Mouse (Mus musculus) E14TG2a.4 (cell line): Measurements from ENCODE around the gene Pros1.
A peak's percentile ranks its signal among the peaks of the same experiment; 100 is the strongest.

ENCODE experiments used
- H3K27me3 ChIP-seq: 2 replicates; pipeline ENCODE4 v1.6.1; 2014; ENCODE audit warnings: low read length, control low read depth; ENCODE audit not compliant: insufficient read depth
- H3K36me3 ChIP-seq: 2 replicates; pipeline ENCODE4 v1.6.1; 2014; ENCODE audit warnings: low read length, control low read depth; ENCODE audit not compliant: insufficient read depth
- H3K4me1 ChIP-seq: replicated peaks from 2 replicates; pipeline ENCODE4 v1.6.1; 2014; ENCODE audit warnings: low read depth, low read length, control low read depth
- H3K4me3 ChIP-seq: replicated peaks from 2 replicates; pipeline ENCODE4 v1.5.1; 2014; ENCODE audit warnings: mild to moderate bottlenecking, low read length
- H3K9me3 ChIP-seq: 2 replicates; pipeline ENCODE4 v1.6.1; 2014; ENCODE audit warnings: low read length, control low read depth
- CTCF ChIP-seq: conservative IDR thresholded peaks from 2 replicates; pipeline ENCODE4 v1.5.1; 2014; ENCODE audit warnings: low read length
- NANOG ChIP-seq: IDR thresholded peaks from 2 replicates; pipeline ENCODE4 v1.6.1; 2014; ENCODE audit warnings: borderline replicate concordance, low read length, mixed read lengths
- POU5F1 ChIP-seq: IDR thresholded peaks from 2 replicates; pipeline ENCODE4 v1.6.1; 2014; ENCODE audit warnings: low read length, borderline replicate concordance

Pros1 gene

GRCm38 (mm10) chr16:62826156-62827001, 27.7 kb upstream of the Pros1 start:
- Histone ChIP-seq H3K9me3 (peaks cover 5% of the 10 kb centered on the region; the same call in 1 of the 2 replicates), H3K27me3 (no peaks in the 10 kb centered on the region), H3K4me1 (0 out of 2 replicates have a peak, but pooled peaks cover 3% of the 10 kb centered on the region), H3K36me3 (0 out of 2 replicates have a peak, but pooled peaks cover 2% of the 10 kb centered on the region), H3K4me3 (no peak overlapping the region)
- TF ChIP-seq POU5F1, result no peak
- peak; percentile 87 for TF ChIP-seq CTCF
- no peak for TF ChIP-seq NANOG

- Histone ChIP-seq H3K36me3 (no peaks in the 10 kb centered on the region), H3K4me1 (no peaks in the 10 kb centered on the region; the same call in 1 of the 2 replicates), H3K9me3 (no peaks in the 10 kb centered on the region), H3K27me3 (no peaks in the 10 kb centered on the region), H3K4me3 (no peak overlapping the region)
- no peak for TF ChIP-seq NANOG
- no peak for TF ChIP-seq CTCF
- TF ChIP-seq POU5F1, result no peak
These were observed 22.1 kb upstream of the Pros1 start for GRCm38 (mm10) chr16:62832027-62832426.

DNA sequence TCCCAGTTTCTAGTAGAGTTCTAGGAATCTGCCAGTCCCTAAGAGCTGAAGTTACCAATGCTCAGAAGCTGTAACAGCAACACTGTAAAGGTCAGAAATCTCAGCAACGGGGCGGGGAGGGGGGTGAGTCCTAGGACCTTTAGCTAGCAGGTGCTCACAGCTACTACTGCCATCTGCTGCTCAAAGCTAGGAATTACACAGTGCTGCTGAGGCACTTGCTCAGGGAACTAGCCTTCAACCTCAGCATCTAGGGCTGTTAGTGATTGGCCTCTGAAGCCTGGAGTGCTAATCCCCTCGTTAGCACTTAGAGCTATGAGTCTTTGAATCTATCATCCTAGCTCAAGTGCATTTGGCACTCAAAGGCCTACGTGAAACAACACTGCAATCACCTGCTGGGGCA, 21.6 kb upstream of the Pros1 start:
- Histone ChIP-seq H3K4me1 (no peaks in the 10 kb centered on the region; the same call in 1 of the 2 replicates), H3K36me3 (no peaks in the 10 kb centered on the region), H3K27me3 (no peaks in the 10 kb centered on the region), H3K4me3 (no peak overlapping the region), H3K9me3 (no peaks in the 10 kb centered on the region)
- TF ChIP-seq POU5F1, result no peak
- no peak for TF ChIP-seq NANOG
- peak; percentile 97 for TF ChIP-seq CTCF

- Histone ChIP-seq H3K36me3 (no peaks in the 10 kb centered on the region), H3K27me3 (no peaks in the 10 kb centered on the region), H3K9me3 (no peaks in the 10 kb centered on the region), H3K4me3 (no peak overlapping the region), H3K4me1 (no peaks in the 10 kb centered on the region; the same call in 1 of the 2 replicates)
- TF ChIP-seq CTCF, result no peak
- TF ChIP-seq POU5F1, result no peak
- no peak for TF ChIP-seq NANOG
These were observed 19.9 kb upstream of the Pros1 start for GRCm38 (mm10) chr16:62834016-62834735.

DNA sequence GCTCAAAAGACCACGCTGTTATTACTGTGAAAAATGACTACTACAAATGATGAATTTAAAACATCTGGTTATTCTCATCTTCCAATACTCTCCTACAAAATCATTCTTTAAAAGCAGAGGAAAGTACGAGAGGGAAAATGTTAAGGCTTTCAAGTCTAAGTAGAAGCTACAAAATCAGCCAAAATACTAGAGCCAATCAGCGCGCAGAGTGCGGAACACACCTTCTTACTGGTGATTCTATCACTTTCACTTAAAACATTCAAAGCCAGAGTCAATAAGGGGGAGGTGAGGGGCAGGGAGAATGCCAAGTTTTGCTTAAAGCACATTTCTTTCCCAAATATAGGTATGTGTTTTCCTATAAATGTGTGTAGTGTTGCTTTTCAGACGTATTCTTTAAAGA, 8.8 kb upstream of the Pros1 start:
- TF ChIP-seq POU5F1 (no peak), NANOG (no peak), CTCF (no peak)
- Histone ChIP-seq H3K27me3 (peaks cover 2% of the 10 kb centered on the region; the same call in 1 of the 2 replicates), H3K9me3 (no peaks in the 10 kb centered on the region), H3K36me3 (no peaks in the 10 kb centered on the region), H3K4me1 (peaks cover 36% of the 10 kb centered on the region), H3K4me3 (no peak overlapping the region)

GRCm38 (mm10) chr16:62846498-62847312, 7.4 kb upstream of the Pros1 start, which contains the start of gene Arl13b:
Gene Arl13b (minus strand): TSS chr16:62847040.
- peaks cover 36% of the 10 kb centered on the region for H3K4me1 ChIP-seq
- no peaks in the 10 kb centered on the region for H3K9me3 ChIP-seq
- no peaks in the 10 kb centered on the region for H3K36me3 ChIP-seq
- TF ChIP-seq CTCF, result no peak
- no peak for TF ChIP-seq POU5F1
- TF ChIP-seq NANOG, result no peak
- H3K27me3 ChIP-seq, result peaks cover 2% of the 10 kb centered on the region; the same call in 1 of the 2 replicates
- H3K4me3 ChIP-seq, result peak within 1 kb of the TSS; percentile 95

DNA sequence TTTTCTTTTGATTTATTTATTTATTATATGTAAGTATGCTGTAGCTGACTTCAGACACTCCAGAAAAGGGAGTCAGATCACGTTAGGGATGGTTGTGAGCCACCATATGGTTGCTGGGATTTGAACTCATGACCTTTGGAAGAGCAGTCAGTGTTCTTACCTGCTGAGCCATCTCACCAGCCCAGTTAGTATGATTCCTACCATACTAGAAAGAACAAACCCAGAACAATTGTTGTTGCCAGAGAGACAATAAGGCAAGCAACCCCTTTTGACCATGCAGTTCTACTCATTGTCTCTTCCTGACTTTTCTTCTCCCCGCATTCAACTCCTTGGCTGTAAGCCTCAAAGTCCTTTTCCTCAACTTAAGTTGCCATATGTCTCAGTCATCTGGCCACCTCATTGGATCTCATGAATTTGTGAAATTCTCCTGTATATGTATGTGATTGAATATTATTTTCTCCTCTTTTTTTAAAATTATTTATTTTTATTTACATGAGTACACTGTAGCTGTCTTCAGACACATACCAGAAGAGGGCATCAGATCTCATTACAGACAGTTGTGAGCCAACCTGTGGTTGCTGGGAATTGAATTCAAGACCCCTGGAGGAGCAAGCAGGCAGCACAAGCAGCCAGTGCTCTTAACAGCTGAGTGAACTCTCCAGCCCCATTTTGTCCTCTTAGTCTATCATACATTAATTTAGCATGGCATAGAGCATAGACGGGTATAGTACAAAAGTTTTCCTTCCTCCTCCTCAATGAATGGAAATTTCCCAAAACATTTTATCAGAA, 1.4 kb upstream of the Pros1 start:
- TF ChIP-seq CTCF (peak; percentile 25), NANOG (no peak), POU5F1 (no peak)
- Histone ChIP-seq H3K9me3 (peaks cover 5% of the 10 kb centered on the region; the same call in 1 of the 2 replicates), H3K27me3 (peaks cover 2% of the 10 kb centered on the region; the same call in 1 of the 2 replicates)

More for the DNA sequence above, 1.4 kb upstream of the Pros1 start:
- no peaks in the 10 kb centered on the region for H3K36me3 ChIP-seq
- H3K4me1 ChIP-seq, result peaks cover 27% of the 10 kb centered on the region
- no peak overlapping the region for H3K4me3 ChIP-seq
